Mouse (Mus musculus) liver, adult (tissue): Measurements from ENCODE around the gene Syk.

Experiments
- GATA4 ChIP-seq: IDR thresholded peaks from 2 replicates; pipeline ENCODE4 v1.6.1; 2014; ENCODE audit warnings: mild to moderate bottlenecking, low read length; ENCODE audit not compliant: insufficient replicate concordance

Gene Syk

GRCm38 (mm10) chr13:52690425-52690824 is 107.5 kb downstream of the Syk start:
- TF ChIP-seq GATA4: no peak

GRCm38 (mm10) chr13:52692311-52692710 is 109.3 kb downstream of the Syk start:
- TF ChIP-seq GATA4: no peak

GRCm38 (mm10) chr13:52694857-52695256 is 111.9 kb downstream of the Syk start:
- TF ChIP-seq GATA4: no peak
